Mouse (Mus musculus) brain, embryonic 14.5 days (tissue): ENCODE results near the gene Hdac7.
A peak's percentile ranks its signal among the peaks of the same experiment; 100 is the strongest.

Experiments used
- CTCF ChIP-seq: fragments of 200-500 bp; IDR thresholded peaks from 2 replicates; pipeline ENCODE4 v1.5.1; 2012; ENCODE audit warnings: inconsistent platforms, mild to moderate bottlenecking, moderate library complexity, borderline replicate concordance; ENCODE audit not compliant: insufficient read depth, insufficient read length; ENCODE audit errors: extremely low read depth
- POLR2A ChIP-seq: fragments of 200-500 bp; IDR thresholded peaks from 2 replicates; pipeline ENCODE4 v1.6.1; 2012; ENCODE audit warnings: mild to moderate bottlenecking, inconsistent platforms, borderline replicate concordance; ENCODE audit not compliant: poor library complexity, insufficient read depth, insufficient read length, severe bottlenecking; ENCODE audit errors: extremely low read depth

GRCm38 (mm10) chr15:97782749-97783105 is 61.6 kb downstream of the Hdac7 start:
- TF ChIP-seq CTCF (peak; percentile 74), POLR2A (no peak)
